15 mouse cellular contexts compared by ENCODE assay signal in the genomic region with DNA sequence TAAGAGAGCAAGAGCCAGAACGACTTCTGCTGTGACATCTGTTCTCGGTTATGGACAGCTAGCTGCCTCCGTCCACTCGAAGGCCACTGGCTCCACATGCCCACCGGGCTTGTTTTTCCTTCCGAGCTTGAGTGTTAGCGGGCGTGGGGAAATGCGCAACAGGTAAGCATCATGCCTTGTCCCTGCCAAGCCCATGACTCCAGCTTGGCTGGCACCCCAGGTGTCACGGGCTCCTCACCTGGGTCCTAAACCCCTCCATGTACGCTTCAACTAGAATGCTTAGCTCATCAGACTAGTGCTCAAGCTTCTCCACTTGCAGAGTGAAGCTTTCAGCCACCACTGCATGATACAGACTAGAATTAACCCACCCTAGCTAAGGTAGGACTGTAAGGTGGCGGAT. TPM values are rescaled to one million over a fixed set of nuclear protein-coding genes. Genes with fewer than 3 reads are reported as not detected.
DNase-seq lines count a peak whose midpoint lies in the region; ATAC-seq and TF ChIP-seq lines count a peak whose summit lies in the region.
"Had no signal": no experiment of that assay in that cellular context is flagged by ENCODE, and none has a peak within 500 bp of the region (broad histone marks: within the 10 kb centered on the region; RNA-seq: fewer than 3 reads in every experiment).

No protein-coding gene starts in this region.

- no peaks in the 10 kb centered on the region for H3K9me3 ChIP-seq in hindbrain, postnatal 0 days (ENCODE audit: low read length)
- no peaks in the 10 kb centered on the region for H3K9me3 ChIP-seq in hindbrain, embryonic 16.5 days (ENCODE audit: control insufficient read depth, low read length)
- no peaks in the 10 kb centered on the region for H3K9me3 ChIP-seq in lung, embryonic 16.5 days (ENCODE audit: control insufficient read depth, low read length)
- H3K9me3 ChIP-seq in intestine, postnatal 0 days (ENCODE audit: control insufficient read depth), result no peaks in the 10 kb centered on the region
- H3K9me3 ChIP-seq: intestine, embryonic 15.5 days; liver, embryonic 13.5 days had no signal

- H3K27me3 ChIP-seq in hindbrain, postnatal 0 days (ENCODE audit: insufficient read depth, low read length), result no peaks in the 10 kb centered on the region
- no peaks in the 10 kb centered on the region for H3K27me3 ChIP-seq in hindbrain, embryonic 16.5 days (replicated peaks; ENCODE audit: control insufficient read depth, insufficient read depth, low read length)
- H3K27me3 ChIP-seq in kidney, adult 2 months (replicated peaks; ENCODE audit: control insufficient read depth, insufficient read depth, low read length), result no peaks in the 10 kb centered on the region
- no peaks in the 10 kb centered on the region for H3K27me3 ChIP-seq in lung, embryonic 16.5 days (ENCODE audit: control insufficient read depth, insufficient read depth, low read depth, low read length)
- H3K27me3 ChIP-seq in intestine, postnatal 0 days (replicated peaks; ENCODE audit: control insufficient read depth, insufficient read depth, low read length), result no peaks in the 10 kb centered on the region
- H3K27me3 ChIP-seq: intestine, embryonic 15.5 days; liver, embryonic 13.5 days had no signal

- peaks cover 14% of the 10 kb centered on the region; the same call in 1 of the 2 replicates for H3K36me3 ChIP-seq in hindbrain, postnatal 0 days (ENCODE audit: insufficient read depth, low read length)
- H3K36me3 ChIP-seq in hindbrain, embryonic 16.5 days (ENCODE audit: control insufficient read depth, insufficient read depth, low read length), result peaks cover 6% of the 10 kb centered on the region
- no peaks in the 10 kb centered on the region for H3K36me3 ChIP-seq in kidney, adult 2 months (ENCODE audit: control insufficient read depth, insufficient read depth, low read length)
- peaks cover 7% of the 10 kb centered on the region for H3K36me3 ChIP-seq in lung, embryonic 16.5 days (ENCODE audit: control insufficient read depth, insufficient read depth, low read length)
- H3K36me3 ChIP-seq in intestine, postnatal 0 days (ENCODE audit: control insufficient read depth, insufficient read depth), result no peaks in the 10 kb centered on the region
- H3K36me3 ChIP-seq: intestine, embryonic 15.5 days; liver, embryonic 13.5 days had no signal

- no peak for ATAC-seq in hindbrain, postnatal 0 days
- ATAC-seq in hindbrain, embryonic 16.5 days, result no peak
- ATAC-seq in lung, embryonic 16.5 days (ENCODE audit: low read depth), result peak; percentile 30; the same call in 1 of the 2 replicates
- no peak for ATAC-seq in intestine, postnatal 0 days
- ATAC-seq: intestine, embryonic 15.5 days had no signal

- H3K4me3 ChIP-seq in hindbrain, postnatal 0 days (ENCODE audit: low read length), result no peak overlapping the region
- H3K4me3 ChIP-seq in hindbrain, embryonic 16.5 days (ENCODE audit: low read length), result no peak overlapping the region
- H3K4me3 ChIP-seq in kidney, adult 2 months (ENCODE audit: insufficient read depth, low read depth, low read length), result no peak overlapping the region
- H3K4me3 ChIP-seq in lung, embryonic 16.5 days (ENCODE audit: low read length), result no peak overlapping the region
- no peak overlapping the region for H3K4me3 ChIP-seq in intestine, postnatal 0 days (ENCODE audit: low read depth, low read length)
- H3K4me3 ChIP-seq: gastrocnemius, adult 2 months; intestine, embryonic 15.5 days; liver, embryonic 13.5 days had no signal

- no peak overlapping the region for H3K4me2 ChIP-seq in hindbrain, postnatal 0 days (ENCODE audit: low read depth, low read length)
- H3K4me2 ChIP-seq in hindbrain, embryonic 16.5 days (ENCODE audit: low read length), result no peak overlapping the region
- no peak overlapping the region for H3K4me2 ChIP-seq in lung, embryonic 16.5 days (ENCODE audit: low read depth, low read length)
- H3K4me2 ChIP-seq in intestine, postnatal 0 days (replicated peaks; ENCODE audit: low read depth), result no peak overlapping the region
- H3K4me2 ChIP-seq: heart, embryonic 11.5 days; intestine, embryonic 15.5 days; liver, embryonic 13.5 days had no signal

- no peak for TF ChIP-seq POLR2A in kidney, adult 2 months (IDR thresholded peaks at IDR 0.05; ENCODE audit: low read depth, low read length)

- no peak for TF ChIP-seq CTCF in hindbrain, postnatal 0 days (IDR thresholded peaks at IDR 0.05; ENCODE audit: low read depth)
- TF ChIP-seq CTCF in kidney, adult 2 months (conservative IDR thresholded peaks at IDR 0.05; ENCODE audit: insufficient read depth, insufficient read length, low read depth, low read length), result no peak
- TF ChIP-seq CTCF in intestine, postnatal 0 days (IDR thresholded peaks at IDR 0.05; ENCODE audit: low read depth), result no peak

- no peak overlapping the region for H3K9ac ChIP-seq in hindbrain, postnatal 0 days (replicated peaks; ENCODE audit: low read length)
- no peak overlapping the region for H3K9ac ChIP-seq in hindbrain, embryonic 16.5 days (ENCODE audit: low read depth, low read length)
- H3K9ac ChIP-seq in lung, embryonic 16.5 days (ENCODE audit: low read length), result no peak overlapping the region
- no peak overlapping the region for H3K9ac ChIP-seq in intestine, postnatal 0 days (ENCODE audit: low read depth, low read length)
- H3K9ac ChIP-seq: intestine, embryonic 15.5 days; liver, embryonic 13.5 days had no signal

- WGBS in hindbrain, postnatal 0 days, result 69% methylated on average over 12 of the region's 12 CpGs
- WGBS in hindbrain, embryonic 16.5 days, result 70% methylated on average over 12 of the region's 12 CpGs
- WGBS in kidney, adult 2 months, result 69% methylated on average over 12 of the region's 12 CpGs
- 65% methylated on average over 12 of the region's 12 CpGs for WGBS in lung, embryonic 16.5 days
- 78% methylated on average over 12 of the region's 12 CpGs for WGBS in intestine, postnatal 0 days

- H3K4me1 ChIP-seq in hindbrain, postnatal 0 days (ENCODE audit: insufficient read depth, low read length), result no peaks in the 10 kb centered on the region
- peaks cover 3% of the 10 kb centered on the region for H3K4me1 ChIP-seq in hindbrain, embryonic 16.5 days (ENCODE audit: control insufficient read depth, insufficient read depth, low read depth, low read length)
- peaks cover 8% of the 10 kb centered on the region; the same call in 1 of the 2 replicates for H3K4me1 ChIP-seq in kidney, adult 2 months (ENCODE audit: control insufficient read depth, insufficient read depth, low read length)
- no peaks in the 10 kb centered on the region; the same call in 1 of the 2 replicates for H3K4me1 ChIP-seq in lung, embryonic 16.5 days (replicated peaks; ENCODE audit: control insufficient read depth, insufficient read depth, low read length)
- no peaks in the 10 kb centered on the region for H3K4me1 ChIP-seq in intestine, postnatal 0 days (replicated peaks; ENCODE audit: control insufficient read depth, insufficient read depth, low read length)

- no peak overlapping the region for H3K27ac ChIP-seq in hindbrain, postnatal 0 days
- H3K27ac ChIP-seq in hindbrain, embryonic 16.5 days (ENCODE audit: low read depth, low read length), result no peak overlapping the region
- H3K27ac ChIP-seq in kidney, adult 2 months (ENCODE audit: insufficient read depth, low read depth, low read length), result no peak overlapping the region
- no peak overlapping the region for H3K27ac ChIP-seq in lung, embryonic 16.5 days (ENCODE audit: low read length)
- H3K27ac ChIP-seq in intestine, postnatal 0 days (ENCODE audit: low read depth, low read length), result no peak overlapping the region
- H3K27ac ChIP-seq: gastrocnemius, adult 2 months; intestine, embryonic 15.5 days; liver, embryonic 13.5 days had no signal

- peak; percentile 44 for DNase-seq in hindbrain, postnatal 0 days (ENCODE audit: low spot score)
- DNase-seq in cerebellum, adult 11-12 months, result peak; percentile 68
- DNase-seq in kidney, adult 2 months, result peak; percentile 51
- no peak for DNase-seq in gastrocnemius, adult 8-10 months (ENCODE audit: low spot score in 2 of 2)
- no peak for DNase-seq in liver
- DNase-seq: B cell, adult 2 months; gastrocnemius, adult 2 months; heart, postnatal 4 days; liver, embryonic 13.5 days; thymus, postnatal 25 days had no signal

RNA-seq across cellular contexts. Expression of a gene that starts 14.4 kb away (rescaled TPM):
- 66.2 and 71.1 TPM in 2 replicates for total RNA-seq in hindbrain, postnatal 0 days (2014; rRNA removed)
- polyA plus RNA-seq in hindbrain, postnatal 0 days (2015; fragmentation: Nextera tagmentation; extraction: Ambion mirVana), result 220 and 224 TPM in 2 replicates
- 211 and 247 TPM in 2 replicates for polyA plus RNA-seq in hindbrain, embryonic 16.5 days (2015; fragmentation: Nextera tagmentation; extraction: Ambion mirVana)
- 52.5 and 62.8 TPM in 2 replicates for polyA plus RNA-seq in kidney, adult 2 months (2012; rRNA removed)
- 113 and 118 TPM in 2 replicates for polyA plus RNA-seq in lung, embryonic 16.5 days (2015; fragmentation: Nextera tagmentation; extraction: Ambion mirVana)
- total RNA-seq in gastrocnemius, adult 8-10 months (2022), result 10 to 100 TPM; 51.1 to 76.4 (median 62.8) TPM
- 21.1 and 25.6 TPM in 2 replicates for polyA plus RNA-seq in intestine, postnatal 0 days (2015; fragmentation: Nextera tagmentation; extraction: Ambion mirVana)

RNA-seq across cellular contexts. Expression of a gene that starts 14.5 kb away (rescaled TPM):
- total RNA-seq in hindbrain, postnatal 0 days (2014; rRNA removed), result 8.1 and 10.2 TPM in 2 replicates
- polyA plus RNA-seq in hindbrain, postnatal 0 days (2015; fragmentation: Nextera tagmentation; extraction: Ambion mirVana), result 12.0 and 13.0 TPM in 2 replicates
- polyA plus RNA-seq in hindbrain, embryonic 16.5 days (2015; fragmentation: Nextera tagmentation; extraction: Ambion mirVana), result 9.9 and 10.5 TPM in 2 replicates
- polyA plus RNA-seq in kidney, adult 2 months (2012; rRNA removed), result 18.9 and 23.0 TPM in 2 replicates
- 24.6 and 28.4 TPM in 2 replicates for polyA plus RNA-seq in lung, embryonic 16.5 days (2015; fragmentation: Nextera tagmentation; extraction: Ambion mirVana)
- total RNA-seq in gastrocnemius, adult 8-10 months (2022), result 1 to 10 TPM; 1.6 to 3.0 (median 2.8) TPM
- polyA plus RNA-seq in intestine, postnatal 0 days (2015; fragmentation: Nextera tagmentation; extraction: Ambion mirVana), result 5.2 and 6.2 TPM in 2 replicates

RNA-seq across cellular contexts. Expression of a gene that starts 40.3 kb away (rescaled TPM):
- total RNA-seq in hindbrain, postnatal 0 days (2014; rRNA removed), result 52.3 and 56.9 TPM in 2 replicates
- 30.3 and 31.6 TPM in 2 replicates for polyA plus RNA-seq in hindbrain, postnatal 0 days (2015; fragmentation: Nextera tagmentation; extraction: Ambion mirVana)
- polyA plus RNA-seq in hindbrain, embryonic 16.5 days (2015; fragmentation: Nextera tagmentation; extraction: Ambion mirVana), result 32.0 and 40.0 TPM in 2 replicates
- 60.1 and 60.3 TPM in 2 replicates for polyA plus RNA-seq in kidney, adult 2 months (2012; rRNA removed)
- polyA plus RNA-seq in lung, embryonic 16.5 days (2015; fragmentation: Nextera tagmentation; extraction: Ambion mirVana), result 43.9 and 44.0 TPM in 2 replicates
- total RNA-seq in gastrocnemius, adult 8-10 months (2022), result 100 to 1,000 TPM in 1 of 4 experiments, 10 to 100 TPM in 3; 56.9 to 103 (median 59.7) TPM
- polyA plus RNA-seq in intestine, postnatal 0 days (2015; fragmentation: Nextera tagmentation; extraction: Ambion mirVana), result 33.1 and 35.2 TPM in 2 replicates

RNA-seq across cellular contexts. Expression of a gene that starts 57.1 kb away (rescaled TPM):
- total RNA-seq in hindbrain, postnatal 0 days (2014; rRNA removed), result 108 and 115 TPM in 2 replicates
- polyA plus RNA-seq in hindbrain, postnatal 0 days (2015; fragmentation: Nextera tagmentation; extraction: Ambion mirVana), result 28.8 and 29.7 TPM in 2 replicates
- 23.4 and 27.6 TPM in 2 replicates for polyA plus RNA-seq in hindbrain, embryonic 16.5 days (2015; fragmentation: Nextera tagmentation; extraction: Ambion mirVana)
- polyA plus RNA-seq in kidney, adult 2 months (2012; rRNA removed), result 41.3 and 43.6 TPM in 2 replicates
- 22.4 and 24.9 TPM in 2 replicates for polyA plus RNA-seq in lung, embryonic 16.5 days (2015; fragmentation: Nextera tagmentation; extraction: Ambion mirVana)
- total RNA-seq in gastrocnemius, adult 8-10 months (2022), result 10 to 100 TPM; 22.0 to 24.0 (median 22.7) TPM
- polyA plus RNA-seq in intestine, postnatal 0 days (2015; fragmentation: Nextera tagmentation; extraction: Ambion mirVana), result 16.7 and 17.1 TPM in 2 replicates

Comparison
In these comparisons a context has a peak if more than half of its experiments do, and no peak if none do; other contexts are left out.
1. DNase-seq: peak in hindbrain, postnatal 0 days (single experiment), cerebellum, adult 11-12 months (single experiment) and kidney, adult 2 months (single experiment); none in gastrocnemius, adult 8-10 months (0 of 2) and liver (single experiment).